Mouse (Mus musculus): ENCODE measurements around the gene Olfr960.

Olfr960 gene

GRCm38 (mm10) chr9:39621073-39621472, at the start of gene Olfr960:
Olfr960 (plus strand) TSS chr9:39621373.
- DNase-seq (ENCODE audit: low spot score) = no peak

GRCm38 (mm10) chr9:39575469-39575868, 45.7 kb upstream of the Olfr960 start, which contains the start of gene Olfr959:
Olfr959 (minus strand) TSS chr9:39575569.
- DNase-seq (ENCODE audit: low spot score) = no peak

- no peak for DNase-seq (ENCODE audit: low spot score)
Measured at GRCm38 (mm10) chr9:39577050-39577449, 44.1 kb upstream of the Olfr960 start.

GRCm38 (mm10) chr9:39602536-39603332, 18.4 kb upstream of the Olfr960 start:
- peak; percentile 58 for DNase-seq (ENCODE audit: low spot score)

GRCm38 (mm10) chr9:39603333-39603845, 17.8 kb upstream of the Olfr960 start:
- peak; percentile 71 for DNase-seq (ENCODE audit: low spot score)

- DNase-seq (ENCODE audit: low spot score) = peak; percentile 70
Measured at GRCm38 (mm10) chr9:39603999-39604453, 17.1 kb upstream of the Olfr960 start, which contains the start of gene AW551984. AW551984 (minus strand) TSS chr9:39604403.

- DNase-seq (ENCODE audit: low spot score) = no peak
Measured at GRCm38 (mm10) chr9:39608497-39608896, 12.7 kb upstream of the Olfr960 start.

GRCm38 (mm10) chr9:39610355-39610754, 10.8 kb upstream of the Olfr960 start, which contains the start of gene Olfr148:
Olfr148 (plus strand) TSS chr9:39610655.
- no peak for DNase-seq (ENCODE audit: low spot score)

- peak; percentile 48 for DNase-seq (ENCODE audit: low spot score)
Measured at GRCm38 (mm10) chr9:39611953-39612352, 9.2 kb upstream of the Olfr960 start.

GRCm38 (mm10) chr9:39623783-39624182, 2.6 kb downstream of the Olfr960 start:
- DNase-seq (ENCODE audit: low spot score) = no peak

GRCm38 (mm10) chr9:39624711-39625110, 3.5 kb downstream of the Olfr960 start:
- DNase-seq (ENCODE audit: low spot score) = no peak

GRCm38 (mm10) chr9:39629069-39629468, 7.9 kb downstream of the Olfr960 start:
- no peak for DNase-seq (ENCODE audit: low spot score)

GRCm38 (mm10) chr9:39633913-39634594, 12.9 kb downstream of the Olfr960 start:
- DNase-seq (ENCODE audit: low spot score) = no peak

- no peak for DNase-seq (ENCODE audit: low spot score)
Measured at GRCm38 (mm10) chr9:39644785-39645184, 23.6 kb downstream of the Olfr960 start, which contains the start of gene Olfr961. Olfr961 (plus strand) TSS chr9:39645085.

- no peak for DNase-seq (ENCODE audit: low spot score)
Measured at GRCm38 (mm10) chr9:39647382-39647781, 26.2 kb downstream of the Olfr960 start.

GRCm38 (mm10) chr9:39654756-39655396, 33.7 kb downstream of the Olfr960 start:
- DNase-seq (ENCODE audit: low spot score) = no peak

- DNase-seq (ENCODE audit: low spot score) = no peak
Measured at GRCm38 (mm10) chr9:39666905-39667304, 45.7 kb downstream of the Olfr960 start, which contains the start of gene Olfr963. Olfr963 (plus strand) TSS chr9:39667205.

GRCm38 (mm10) chr9:39669723-39670122, 48.5 kb downstream of the Olfr960 start:
- no peak for DNase-seq (ENCODE audit: low spot score)

Data from embryo, embryonic 10.5 days (tissue).